Mouse (Mus musculus) ES-Bruce4 (cell line): Measurements from ENCODE around the gene Kank1. TPM values are rescaled to one million over a fixed set of nuclear protein-coding genes. Genes with fewer than 3 reads are reported as not detected.
A peak's percentile ranks its signal among the peaks of the same experiment; 100 is the strongest.

Experiments used
- H3K27ac ChIP-seq: 2 replicates; pipeline ENCODE4 v1.5.1; 2012; ENCODE audit warnings: low read length, inconsistent platforms; ENCODE audit not compliant: insufficient read depth
- H3K27me3 ChIP-seq: 2 replicates; pipeline ENCODE4 v1.6.1; 2012; ENCODE audit warnings: mild to moderate bottlenecking, low read length, inconsistent platforms; ENCODE audit not compliant: control insufficient read depth, poor library complexity, insufficient read depth, severe bottlenecking
- H3K36me3 ChIP-seq: 2 replicates; pipeline ENCODE4 v1.6.1; 2012; ENCODE audit warnings: inconsistent platforms, mild to moderate bottlenecking, low read length, moderate library complexity; ENCODE audit not compliant: control insufficient read depth, poor library complexity, insufficient read depth, severe bottlenecking
- H3K4me1 ChIP-seq: one replicate; pipeline ENCODE4 v1.8.1; 2011; ENCODE audit warnings: low read length; ENCODE audit not compliant: control insufficient read depth, insufficient read depth
- H3K4me3 ChIP-seq: 2 replicates; pipeline ENCODE4 v1.5.1; 2011; ENCODE audit warnings: low read depth, mild to moderate bottlenecking, low read length
- H3K9ac ChIP-seq: 2 replicates; pipeline ENCODE4 v1.6.1; 2012; ENCODE audit warnings: low read depth, mild to moderate bottlenecking, inconsistent platforms; ENCODE audit not compliant: poor library complexity, severe bottlenecking
- H3K9me3 ChIP-seq: replicated peaks from 2 replicates; pipeline ENCODE4 v1.6.1; 2012; ENCODE audit warnings: mild to moderate bottlenecking, low read length, inconsistent platforms; ENCODE audit not compliant: control insufficient read depth, poor library complexity, insufficient read depth, severe bottlenecking
- CTCF ChIP-seq: IDR thresholded peaks from one replicate; pipeline ENCODE4 v1.8.1; 2011; ENCODE audit warnings: low read depth, low read length
- EP300 ChIP-seq: IDR thresholded peaks from 2 replicates; pipeline ENCODE4 v1.6.1; 2011; ENCODE audit warnings: low read depth, low read length; ENCODE audit not compliant: insufficient read depth
- POLR2A ChIP-seq: IDR thresholded peaks from one replicate; pipeline ENCODE4 v1.8.1; 2011; ENCODE audit warnings: low read length; ENCODE audit not compliant: insufficient read depth
- polyA plus RNA-seq: library from polyadenylated mRNA; stranded (reverse); fragments of >200 nt; gene quantifications from 2 replicates; pipeline ENCODE4 v1.2.4, GENCODE M21; 2011; ENCODE audit warnings: low read depth; ENCODE audit not compliant: missing spikeins, insufficient read depth, insufficient read length

The Kank1 gene
- polyA plus RNA-seq, 1 experiment: 44.1 TPM

DNA sequence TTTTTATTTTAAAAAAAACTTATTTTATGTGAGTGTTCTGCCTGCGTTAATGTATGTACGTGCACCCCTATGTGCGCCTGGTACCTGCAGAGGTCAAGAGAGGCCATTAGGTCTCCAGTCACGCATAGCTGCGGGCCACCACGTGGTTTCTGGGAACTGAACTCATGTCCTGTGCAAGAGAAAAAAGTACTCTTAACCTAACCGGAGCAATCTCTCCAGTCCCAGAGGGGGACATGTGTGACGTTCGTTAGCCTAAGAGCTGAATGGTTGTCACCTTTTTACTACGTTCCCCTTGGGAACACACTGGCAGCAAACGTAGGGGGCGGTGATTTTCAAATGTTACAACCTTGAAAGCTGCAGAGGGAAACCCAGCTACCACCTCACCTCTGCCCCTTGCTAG, 29.8 kb upstream of the Kank1 start:
- no peak overlapping the region for H3K27ac ChIP-seq

DNA sequence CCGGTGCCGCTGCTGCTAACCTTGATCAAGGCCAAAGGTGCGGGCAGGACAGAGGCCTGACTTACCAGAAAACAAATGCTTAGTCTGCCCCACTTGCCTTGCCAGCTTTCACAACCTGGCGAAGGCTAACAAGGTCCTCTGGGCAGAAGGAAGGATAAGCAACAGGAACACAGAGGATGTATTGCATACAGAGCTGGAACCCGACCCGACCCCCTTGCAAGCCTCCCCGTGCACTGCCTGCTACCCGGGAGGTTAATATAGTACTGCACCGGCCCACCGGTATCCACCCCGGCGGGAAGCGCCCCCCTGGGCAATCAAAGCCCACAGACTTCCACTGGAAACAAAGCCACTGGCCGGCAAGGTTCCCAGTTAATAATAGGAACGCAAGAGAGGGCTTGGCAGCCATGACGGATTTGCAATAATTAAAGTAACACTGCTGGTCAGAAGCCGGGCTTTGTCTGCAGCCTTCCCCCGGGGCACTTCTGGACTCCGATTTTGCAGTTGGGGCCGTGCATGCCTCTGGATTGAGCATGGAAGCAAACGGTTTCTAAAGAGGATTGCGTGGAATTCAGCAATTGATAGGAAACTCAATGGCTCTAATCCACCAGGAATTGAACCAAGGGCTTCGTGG, 28.9 kb upstream of the Kank1 start:
- H3K27ac ChIP-seq: no peak overlapping the region
- TF ChIP-seq CTCF (no peak), POLR2A (no peak), EP300 (no peak)
- H3K36me3 ChIP-seq: no peaks in the 10 kb centered on the region
- H3K4me1 ChIP-seq: no peaks in the 10 kb centered on the region
- H3K4me3 ChIP-seq: 0 out of 2 replicates have a peak overlapping the region, but pooled peaks have one; percentile 6
- H3K9ac ChIP-seq: no peak overlapping the region
- no peaks in the 10 kb centered on the region for H3K27me3 ChIP-seq
- peaks cover 5% of the 10 kb centered on the region for H3K9me3 ChIP-seq

More for the DNA sequence above, 29.8 kb upstream of the Kank1 start:
- H3K9me3 ChIP-seq: peaks cover 5% of the 10 kb centered on the region
- H3K27me3 ChIP-seq: no peaks in the 10 kb centered on the region
- H3K4me1 ChIP-seq: no peaks in the 10 kb centered on the region
- H3K4me3 ChIP-seq: no peak overlapping the region
- H3K9ac ChIP-seq: no peak overlapping the region
- no peaks in the 10 kb centered on the region for H3K36me3 ChIP-seq
- TF ChIP-seq EP300 (no peak), POLR2A (no peak), CTCF (no peak)

DNA sequence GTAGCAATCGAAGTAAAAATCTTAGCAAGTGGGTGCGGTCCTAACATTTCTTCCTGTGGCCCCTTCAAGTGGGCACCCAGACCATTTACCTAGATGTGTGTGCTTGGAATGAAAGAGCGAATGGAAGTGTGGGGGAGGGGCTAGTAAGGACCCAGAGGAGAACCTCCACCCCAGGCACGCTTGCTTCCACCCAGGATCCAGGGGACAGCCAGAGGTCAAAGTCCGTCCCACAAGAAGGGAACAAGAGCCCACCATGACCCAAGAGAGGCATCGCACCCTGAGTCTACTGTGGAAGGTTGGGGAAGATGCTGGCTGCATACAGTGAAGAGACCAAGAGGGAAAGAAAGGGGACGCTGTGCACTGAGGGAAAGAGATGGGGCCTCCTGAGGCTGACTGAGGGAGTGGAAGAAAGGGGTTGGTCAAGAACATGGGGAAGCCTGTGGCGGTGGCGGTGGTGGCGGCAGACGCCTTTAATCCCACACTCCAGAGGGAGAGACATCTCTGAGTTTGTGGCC, 28.1 kb upstream of the Kank1 start:
- no peaks in the 10 kb centered on the region for H3K36me3 ChIP-seq
- H3K4me1 ChIP-seq: no peaks in the 10 kb centered on the region
- no peak overlapping the region for H3K27ac ChIP-seq
- H3K4me3 ChIP-seq: no peak overlapping the region; the same call in 1 of the 2 replicates
- no peaks in the 10 kb centered on the region for H3K27me3 ChIP-seq
- H3K9me3 ChIP-seq: peaks cover 4% of the 10 kb centered on the region
- no peak for TF ChIP-seq POLR2A
- no peak for TF ChIP-seq CTCF
- no peak for TF ChIP-seq EP300
- H3K9ac ChIP-seq: no peak overlapping the region

DNA sequence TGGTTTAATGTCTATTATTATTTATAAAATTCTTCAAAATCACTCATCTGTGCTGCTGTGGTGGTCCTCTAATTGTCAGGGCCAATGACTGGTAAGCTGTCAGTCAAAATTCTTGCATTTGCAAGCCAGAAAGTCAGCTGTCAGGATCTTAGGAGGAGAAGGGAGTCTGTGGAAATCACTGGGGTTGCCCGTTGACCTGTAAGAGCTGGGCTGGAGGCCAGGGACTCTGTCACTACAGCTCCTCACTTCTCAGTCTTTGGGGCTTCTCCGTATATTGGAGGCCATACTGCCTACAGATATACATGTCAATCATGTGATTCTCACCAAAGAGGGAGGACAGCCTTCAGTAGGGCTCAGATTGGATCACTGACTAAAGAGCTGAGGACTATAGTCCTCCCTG, 16.2 kb upstream of the Kank1 start:
- Histone ChIP-seq H3K4me1 (no peaks in the 10 kb centered on the region), H3K9me3 (no peaks in the 10 kb centered on the region), H3K27ac (no peak overlapping the region), H3K27me3 (no peaks in the 10 kb centered on the region), H3K36me3 (no peaks in the 10 kb centered on the region), H3K4me3 (no peak overlapping the region), H3K9ac (no peak overlapping the region)
- TF ChIP-seq POLR2A (no peak), CTCF (no peak), EP300 (no peak)

DNA sequence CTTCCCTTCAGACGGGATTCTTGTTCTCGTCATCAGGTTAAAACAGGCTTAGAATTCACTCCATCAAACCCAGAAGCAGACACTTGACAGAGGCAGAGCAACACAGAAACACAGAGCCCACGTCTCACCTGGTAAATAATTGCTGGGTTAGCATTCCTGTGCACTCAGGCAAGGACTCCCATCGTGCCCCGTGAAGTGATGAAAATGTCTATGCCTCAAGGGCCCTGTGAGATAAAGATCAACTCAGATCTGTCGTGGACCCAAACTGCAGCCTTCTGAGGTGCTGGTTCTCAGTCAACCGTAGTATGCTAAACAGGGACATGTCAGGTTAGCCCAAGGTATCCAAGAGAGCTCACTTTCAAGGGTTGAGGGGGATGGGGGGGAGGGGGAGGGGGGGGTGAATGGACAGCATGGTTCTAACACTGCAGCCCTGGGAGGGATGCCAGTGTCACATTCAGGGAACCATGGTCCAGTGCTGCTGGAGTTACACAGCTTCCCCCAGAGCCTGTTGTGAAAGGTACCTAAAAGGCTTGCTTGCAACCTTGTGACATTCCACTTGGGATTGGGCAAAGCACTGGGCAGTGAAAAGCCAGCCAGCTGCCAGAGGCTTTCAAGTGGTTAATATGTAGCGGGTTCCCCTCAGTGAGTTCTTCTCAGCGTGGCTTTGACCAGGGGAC, 14.7 kb upstream of the Kank1 start:
- Histone ChIP-seq H3K9me3 (no peaks in the 10 kb centered on the region), H3K36me3 (no peaks in the 10 kb centered on the region), H3K9ac (no peak overlapping the region), H3K4me1 (no peaks in the 10 kb centered on the region), H3K27me3 (no peaks in the 10 kb centered on the region), H3K27ac (no peak overlapping the region), H3K4me3 (no peak overlapping the region)
- TF ChIP-seq POLR2A (no peak), EP300 (no peak), CTCF (no peak)
